Mouse (Mus musculus) frontal cortex, postnatal 10 days (tissue): Measurements from ENCODE around the gene Spata20.

Experiments used
- DNase-seq, 2 experiments: peaks; one replicate each; pipeline ENCODE4 v3.0.0; 2022; ENCODE audit warnings: low spot score in 2 of 2, mixed read lengths in 1 of 2

Spata20 gene

GRCm38 (mm10) chr11:94486001-94486400 is at the start of gene Spata20:
TSS of gene Spata20 (minus strand) at chr11:94486179.
- peak; percentile 72 to 84 for DNase-seq

GRCm38 (mm10) chr11:94533171-94533570 is 47.2 kb upstream of the Spata20 start:
- no peak for DNase-seq

DNA sequence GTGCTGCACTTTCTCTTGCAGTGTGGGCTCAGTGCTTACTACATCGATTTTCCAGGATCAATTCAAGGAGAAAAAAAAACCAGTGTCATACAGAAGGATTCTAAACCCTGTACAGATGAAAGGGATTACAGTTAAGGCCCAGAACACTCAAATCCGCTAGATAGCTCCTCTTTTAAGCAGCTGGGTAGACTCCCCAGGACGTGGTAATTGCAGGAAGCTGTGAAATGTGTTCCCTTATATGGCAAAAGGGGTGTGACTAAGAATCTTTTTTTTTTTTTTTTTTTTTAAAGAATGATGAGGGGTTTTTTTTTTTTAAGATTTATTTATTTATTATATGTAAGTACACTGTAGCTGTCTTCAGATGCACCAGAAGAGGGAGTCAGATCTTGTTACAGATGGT is 42.9 kb upstream of the Spata20 start:
- no peak for DNase-seq

- no peak for DNase-seq
These were observed 40.3 kb upstream of the Spata20 start for GRCm38 (mm10) chr11:94526171-94526879.

DNA sequence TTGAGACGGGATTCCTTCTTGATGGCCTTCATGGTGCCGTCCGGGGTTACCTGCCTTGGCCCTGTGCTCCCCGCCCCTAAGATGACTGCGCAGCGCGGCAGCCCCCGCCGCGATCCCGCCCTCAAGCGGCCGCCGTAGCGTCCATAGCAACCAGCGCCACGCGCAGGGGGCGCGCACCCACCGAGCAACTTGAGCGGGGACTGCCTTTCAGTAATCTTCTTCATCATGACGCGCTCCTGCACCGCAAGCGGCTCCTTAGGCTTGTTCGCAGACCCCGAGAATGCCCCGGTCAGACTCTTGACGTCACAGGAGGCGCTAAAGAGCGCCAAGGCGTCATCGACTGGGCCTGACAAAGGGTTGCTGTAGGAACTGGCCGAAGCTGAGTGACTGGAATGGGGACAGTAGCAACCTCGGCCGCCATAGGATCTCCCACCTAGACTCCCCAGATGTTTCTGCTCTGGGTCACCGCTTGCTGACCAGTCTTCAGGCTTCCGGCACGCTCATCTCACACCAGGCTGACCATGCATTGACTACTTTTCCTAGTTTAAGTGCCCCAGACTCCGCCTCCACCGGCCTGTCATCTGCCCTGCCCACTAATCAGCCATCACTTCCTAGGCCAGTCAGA is 35.4 kb upstream of the Spata20 start, which contains the start of gene Mycbpap:
Gene Mycbpap, minus strand, starts transcription at position 524 of the 625 bp plus-strand sequence.
- peak in 1 of 2 experiments; percentile 50 for DNase-seq

DNA sequence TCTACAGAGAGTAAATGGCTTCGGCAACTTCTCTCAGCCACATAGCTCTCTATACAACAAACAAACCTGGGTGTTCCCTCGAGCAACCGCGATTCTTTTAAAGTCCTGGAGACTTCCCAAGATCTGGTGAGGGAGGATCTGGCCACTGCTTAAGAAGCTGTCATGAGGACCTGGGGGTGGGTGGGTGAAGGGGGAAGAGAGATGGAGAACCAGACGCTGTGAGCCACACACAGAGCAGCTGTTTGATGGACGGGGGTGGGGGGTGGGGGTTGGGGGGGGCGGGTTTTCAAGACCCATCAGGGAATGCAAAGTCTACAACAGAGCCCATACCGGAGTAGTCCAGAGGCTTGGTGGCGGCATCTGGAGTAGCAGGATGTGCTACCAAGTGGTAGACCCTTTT is 27.5 kb upstream of the Spata20 start:
- no peak for DNase-seq

GRCm38 (mm10) chr11:94508976-94509375 is 23.0 kb upstream of the Spata20 start:
- no peak for DNase-seq

- DNase-seq, result no peak
These were observed 15.5 kb upstream of the Spata20 start for GRCm38 (mm10) chr11:94501482-94501881.

DNA sequence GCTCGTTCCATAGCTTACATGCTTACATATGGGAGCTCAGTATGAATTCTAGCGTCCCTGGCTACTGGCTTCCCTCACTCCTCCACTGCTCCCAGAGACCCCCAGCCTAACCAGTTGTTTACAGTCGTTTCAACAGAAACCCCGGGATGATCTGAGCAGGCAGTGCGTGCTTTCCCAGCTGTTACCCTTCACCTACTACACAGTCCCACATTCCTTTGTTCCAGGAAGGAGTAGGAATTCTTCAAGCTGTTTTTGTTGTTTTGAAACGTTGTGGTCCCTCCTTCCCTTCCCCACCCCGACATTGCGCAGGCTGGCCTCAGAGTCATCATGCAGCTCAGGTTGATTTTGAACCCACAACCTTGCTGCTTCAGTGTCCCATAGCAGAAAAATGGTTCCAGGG is 14.4 kb upstream of the Spata20 start:
- DNase-seq, result no peak

DNA sequence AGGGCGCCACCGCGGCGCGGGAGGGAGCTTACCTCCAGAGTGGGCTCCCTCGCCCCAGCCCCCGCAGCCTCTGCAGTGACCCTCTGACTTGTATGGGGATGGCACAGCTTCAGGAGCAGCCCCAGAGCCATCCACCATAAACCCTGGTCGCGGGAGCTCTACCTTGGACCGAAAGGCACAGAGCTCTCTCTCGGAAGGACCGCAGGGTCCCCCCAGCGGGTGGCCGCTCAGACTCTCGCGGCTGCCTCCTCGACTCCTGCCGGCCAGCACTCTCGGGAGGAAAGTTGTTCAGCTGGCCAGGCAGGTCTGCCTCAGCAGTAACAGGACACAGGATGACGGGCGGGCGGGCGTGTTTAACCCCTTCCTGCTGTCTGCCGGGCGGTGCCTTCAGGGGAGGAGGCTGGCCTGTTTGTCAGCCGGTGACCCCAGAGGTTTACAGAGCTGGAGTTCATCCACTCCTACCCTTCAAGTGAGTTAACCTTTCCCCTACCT is 13.7 kb upstream of the Spata20 start, which contains the start of gene Epn3:
Gene Epn3, minus strand, starts transcription at position 314 of the 492 bp plus-strand sequence.
- DNase-seq, result no peak

DNA sequence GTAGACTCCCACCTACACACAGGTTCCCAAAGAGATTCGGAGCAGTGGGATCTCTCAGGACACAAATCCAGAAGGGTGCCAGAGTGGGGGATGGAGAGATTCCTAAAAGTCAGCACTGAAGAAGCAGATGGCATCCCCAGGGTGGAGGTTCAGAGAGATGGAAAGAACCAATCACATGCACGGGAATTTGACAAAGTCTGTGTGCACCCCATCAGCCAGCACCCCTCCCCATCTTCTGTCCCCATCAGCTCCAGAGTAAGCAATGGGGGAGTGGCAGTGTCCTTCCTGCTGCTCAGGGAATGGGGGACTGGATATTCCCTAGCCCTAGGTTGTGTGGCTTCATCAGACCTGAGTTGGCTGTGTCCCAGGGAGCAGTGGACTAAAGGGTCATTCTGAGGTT is 13.1 kb upstream of the Spata20 start:
- DNase-seq, result no peak

DNA sequence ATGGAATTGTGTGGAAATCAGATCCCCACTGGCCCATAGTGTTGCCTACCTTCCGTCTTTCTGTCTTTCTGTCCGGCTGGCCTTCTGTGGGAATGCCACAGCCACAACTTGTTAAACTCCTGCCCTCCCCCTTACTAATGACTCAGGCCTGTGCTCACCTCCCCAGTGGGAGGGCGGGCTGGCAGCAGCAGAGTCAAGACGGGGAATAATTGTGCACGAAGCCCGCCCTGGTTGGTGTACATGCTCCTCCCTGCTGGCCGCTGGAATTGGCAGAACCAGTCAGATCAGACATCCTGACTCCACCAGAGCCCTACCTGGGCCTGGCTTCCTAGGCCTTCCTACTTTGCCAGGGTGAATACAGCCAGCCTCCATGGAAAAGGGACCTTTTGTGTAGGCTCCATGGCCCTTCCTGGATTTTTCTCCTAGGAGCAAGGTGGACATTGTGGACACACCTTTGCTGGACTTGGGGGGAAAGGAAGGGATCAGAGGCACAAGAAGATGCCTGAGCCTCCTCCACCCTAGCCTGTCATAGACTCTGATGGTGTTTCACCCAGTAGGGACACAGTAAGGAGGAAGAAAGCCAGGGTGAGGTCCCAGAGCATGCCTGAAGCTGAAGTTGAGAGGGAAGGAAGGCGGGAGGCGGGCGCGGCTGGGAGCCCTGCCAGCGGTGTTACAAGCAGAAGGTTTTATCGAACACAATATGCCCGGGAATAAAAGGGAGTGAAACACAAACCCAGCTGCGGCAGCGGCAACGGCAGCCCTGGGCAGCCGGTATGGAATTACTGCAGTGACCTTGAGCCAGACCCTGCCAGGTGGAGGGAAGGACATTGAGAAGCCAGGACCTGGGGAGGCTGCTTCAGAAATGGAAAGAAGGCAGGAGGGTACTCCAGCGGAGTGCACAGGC is 12.4 kb upstream of the Spata20 start:
- DNase-seq, result no peak

DNA sequence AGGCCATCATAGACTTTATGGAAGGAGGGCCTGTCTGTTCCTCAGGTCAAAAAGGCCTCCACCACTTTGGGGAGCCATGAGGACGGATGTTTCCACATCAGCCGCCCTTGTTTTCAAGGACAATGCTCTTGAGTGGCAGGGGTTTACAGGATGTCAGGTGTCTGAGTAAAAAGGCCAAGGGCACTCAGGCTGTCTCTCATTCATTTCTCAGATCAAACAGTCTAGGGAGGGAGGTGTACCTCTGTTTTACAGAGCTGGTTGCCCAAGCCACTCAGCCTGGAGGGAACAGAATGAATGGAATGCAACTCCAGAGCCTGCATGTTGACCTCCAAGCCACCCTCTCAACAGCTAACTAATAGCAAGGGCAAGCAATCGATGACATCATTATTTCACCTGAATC is 9.4 kb upstream of the Spata20 start:
- no peak for DNase-seq

DNA sequence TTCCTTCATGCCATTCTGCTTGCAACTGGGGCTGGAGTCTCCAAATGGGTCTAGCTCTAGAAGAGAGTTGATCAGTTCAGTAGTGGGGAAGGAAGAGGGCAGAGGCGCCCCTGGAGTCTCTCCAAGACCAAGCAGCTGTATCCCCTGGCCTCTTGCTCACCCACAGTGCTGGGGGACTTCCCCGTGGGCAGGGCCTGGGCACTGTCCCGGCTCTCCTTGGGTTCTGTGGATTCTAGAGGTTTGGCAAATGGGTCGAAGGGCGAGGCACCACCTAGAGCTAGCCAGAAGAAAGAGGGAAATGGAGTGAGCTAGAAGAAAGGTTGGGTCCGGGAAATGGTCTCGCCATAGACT is 5.7 kb upstream of the Spata20 start:
- no peak for DNase-seq

GRCm38 (mm10) chr11:94491035-94491748 is 5.2 kb upstream of the Spata20 start:
- DNase-seq, result peak in 1 of 2 experiments; percentile 60

DNA sequence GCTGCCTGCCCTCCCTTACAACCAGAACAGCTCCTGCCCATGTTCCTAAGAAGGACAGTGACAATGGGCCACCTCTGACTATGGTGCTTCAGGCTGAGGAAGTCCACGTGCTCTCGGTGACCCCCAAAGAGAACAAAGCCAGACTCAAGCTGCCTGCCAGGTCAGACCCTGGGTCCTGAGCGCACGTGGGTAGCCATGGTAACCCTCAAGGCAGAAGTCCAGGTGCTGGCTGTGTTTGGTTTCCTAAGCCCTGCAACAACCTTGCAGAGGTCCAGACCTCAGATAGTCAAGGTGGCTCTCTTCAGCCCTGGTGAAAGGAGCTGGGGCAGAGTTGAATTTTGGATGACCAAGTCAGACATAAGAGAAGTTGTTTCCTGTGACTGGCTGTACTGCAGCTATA is 3.8 kb upstream of the Spata20 start:
- DNase-seq, result no peak

GRCm38 (mm10) chr11:94488767-94489533 is 3.0 kb upstream of the Spata20 start:
- DNase-seq, result no peak

GRCm38 (mm10) chr11:94485223-94485622 is 756 bp downstream of the Spata20 start:
- no peak for DNase-seq

GRCm38 (mm10) chr11:94484636-94485035 is 1.3 kb downstream of the Spata20 start:
- no peak for DNase-seq

DNA sequence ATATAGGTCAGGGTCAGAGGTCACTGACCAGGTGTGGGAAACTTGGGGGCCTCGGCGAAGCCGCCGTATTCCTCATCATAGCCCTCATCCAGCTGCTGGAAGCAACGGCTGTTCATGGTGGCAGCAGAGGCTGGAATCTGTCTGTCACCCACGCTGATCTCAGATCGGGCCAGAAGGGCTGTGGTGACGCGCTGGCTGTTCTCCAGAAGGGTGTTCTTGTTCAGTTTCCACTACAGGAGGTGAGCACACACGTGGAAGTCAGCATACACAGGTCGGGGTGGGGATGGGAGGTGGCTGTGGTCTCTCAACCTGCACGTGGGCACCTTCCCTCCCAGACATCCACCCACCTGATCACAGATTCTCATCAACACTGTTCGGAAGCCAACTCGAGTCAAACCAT is 2.1 kb downstream of the Spata20 start:
- DNase-seq, result no peak

DNA sequence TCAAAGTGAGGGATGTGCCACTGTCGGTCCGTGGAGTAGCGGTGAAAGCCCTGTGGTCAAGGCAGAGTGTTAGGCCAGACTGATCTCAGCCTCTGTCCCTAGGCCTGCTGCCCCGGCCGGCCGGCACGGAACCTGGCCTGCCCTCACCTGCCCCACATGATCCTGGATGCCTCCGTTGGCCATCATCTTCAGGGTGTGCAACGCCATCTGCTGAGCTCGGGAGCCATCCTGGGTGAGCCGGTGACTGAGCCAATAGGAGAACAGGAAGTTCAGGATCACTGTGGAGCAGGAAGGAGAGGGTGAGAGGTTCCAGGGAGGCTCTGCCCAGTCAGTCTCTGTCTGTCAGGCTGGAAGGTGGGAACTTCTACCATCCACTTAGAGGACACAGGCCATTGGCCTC is 2.5 kb downstream of the Spata20 start:
- DNase-seq, result no peak
